Mouse (Mus musculus): ENCODE measurements around the gene Rps6.

- TF ChIP-seq CTCF (IDR thresholded peaks at IDR 0.05; ENCODE audit: control insufficient read depth, insufficient read depth, insufficient read length) (no peak), USF1 (IDR thresholded peaks at IDR 0.05; ENCODE audit: low read depth) (no peak), MAX (IDR thresholded peaks at IDR 0.05) (peak; percentile 74), CEBPB (IDR thresholded peaks at IDR 0.05; ENCODE audit: low read depth) (no peak), MYOG (IDR thresholded peaks at IDR 0.05; ENCODE audit: control insufficient read depth, extremely low read depth, insufficient read length) (no peak)
Measured at GRCm38 (mm10) chr4:86857113-86858069, at the start of gene Rps6.
